Mouse (Mus musculus) neural tube, embryonic 14.5 days (tissue): ENCODE measurements around the gene Olfr68. TPM values are rescaled to one million over a fixed set of nuclear protein-coding genes. Genes with fewer than 3 reads are reported as not detected.
"Not testable (repeated sequence)": the region's sequence is repeated elsewhere in the genome, so short reads cannot be mapped to it uniquely, and the experiment has no call there.

ENCODE experiments used
- ATAC-seq: fragments of 200-750 bp; cut with Nextera tagmentation; 2 replicates; pipeline ENCODE4 v1.8.0; 2017; ENCODE audit warnings: low read depth, mild to moderate bottlenecking, moderate TSS enrichment, moderate library complexity
- H3K27ac ChIP-seq: fragments of 300-500 bp; sonication (generic); 2 replicates; pipeline ENCODE4 v1.5.1; 2014; ENCODE audit warnings: low read depth, mild to moderate bottlenecking, control low read depth, low read length, moderate library complexity, mixed read lengths
- H3K27me3 ChIP-seq: fragments of 300-500 bp; sonication (generic); 2 replicates; pipeline ENCODE4 v1.6.1; 2014; ENCODE audit warnings: low read length; ENCODE audit not compliant: control insufficient read depth, insufficient read depth
- H3K36me3 ChIP-seq: fragments of 300-500 bp; sonication (generic); 2 replicates; pipeline ENCODE4 v1.6.1; 2014; ENCODE audit warnings: low read length, mixed read lengths; ENCODE audit not compliant: control insufficient read depth, insufficient read depth
- H3K4me1 ChIP-seq: fragments of 300-500 bp; sonication (generic); 2 replicates; pipeline ENCODE4 v1.6.1; 2014; ENCODE audit warnings: low read length; ENCODE audit not compliant: control insufficient read depth, insufficient read depth
- H3K4me2 ChIP-seq: fragments of 300-500 bp; sonication (generic); 2 replicates; pipeline ENCODE4 v1.6.1; 2014; ENCODE audit warnings: mild to moderate bottlenecking, low read depth, low read length, control low read depth
- H3K4me3 ChIP-seq: fragments of 300-500 bp; sonication (generic); 2 replicates; pipeline ENCODE4 v1.5.1; 2014; ENCODE audit warnings: low read depth, low read length, control low read depth, mixed read lengths
- H3K9ac ChIP-seq: fragments of 300-500 bp; sonication (generic); replicated peaks from 2 replicates; pipeline ENCODE4 v1.6.1; 2014; ENCODE audit warnings: low read depth, mild to moderate bottlenecking, control low read depth, low read length, mixed read lengths
- H3K9me3 ChIP-seq: fragments of 300-500 bp; sonication (generic); 2 replicates; pipeline ENCODE4 v1.6.1; 2016; ENCODE audit warnings: low read length; ENCODE audit not compliant: control insufficient read depth
- WGBS: fragments of 180-500 bp; shearing (Covaris S2); extraction: QIAGEN DNeasy Blood & Tissue Kit; methylation state at CpG from one replicate; pipeline ENCODE4 v1.1.7; 2014; 5-methylcytosine and 5-hydroxymethylcytosine counted together
- polyA plus RNA-seq: library from polyadenylated mRNA; unstranded; fragments of >200 nt; fragmentation: Nextera tagmentation; extraction: Ambion mirVana; gene quantifications from 2 replicates; pipeline ENCODE4 v1.2.1, GENCODE M21; 2014

Olfr68 gene
- polyA plus RNA-seq, 1 experiment from 2014 or later, result not detected

DNA sequence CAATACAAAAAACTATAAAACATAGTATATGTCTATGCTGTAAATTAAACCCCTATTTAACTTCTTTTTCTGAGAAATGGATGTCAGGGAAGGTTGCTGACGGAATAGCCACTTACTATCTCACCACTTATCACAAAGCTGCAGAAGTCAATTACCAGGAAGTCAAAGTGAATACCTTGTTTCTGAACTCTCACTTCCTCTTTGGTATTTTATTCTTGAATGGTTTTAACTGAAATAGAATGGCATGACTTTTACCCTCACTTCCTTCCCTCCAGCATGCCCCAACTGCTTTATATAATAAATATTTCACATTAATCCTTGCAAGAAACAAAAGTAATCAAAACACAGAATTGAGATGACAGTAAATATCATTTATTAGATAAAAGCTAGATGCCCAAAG is 32.7 kb upstream of the Olfr68 start:
- Histone ChIP-seq H3K9me3 (no peaks in the 10 kb centered on the region), H3K27me3 (no peaks in the 10 kb centered on the region), H3K27ac (no peak overlapping the region), H3K4me3 (no peak overlapping the region), H3K4me1 (no peaks in the 10 kb centered on the region), H3K36me3 (no peaks in the 10 kb centered on the region), H3K9ac (no peak overlapping the region), H3K4me2 (no peak overlapping the region)
- WGBS, result 68% methylated on average over 1 of the region's 1 CpGs
- no peak for ATAC-seq

DNA sequence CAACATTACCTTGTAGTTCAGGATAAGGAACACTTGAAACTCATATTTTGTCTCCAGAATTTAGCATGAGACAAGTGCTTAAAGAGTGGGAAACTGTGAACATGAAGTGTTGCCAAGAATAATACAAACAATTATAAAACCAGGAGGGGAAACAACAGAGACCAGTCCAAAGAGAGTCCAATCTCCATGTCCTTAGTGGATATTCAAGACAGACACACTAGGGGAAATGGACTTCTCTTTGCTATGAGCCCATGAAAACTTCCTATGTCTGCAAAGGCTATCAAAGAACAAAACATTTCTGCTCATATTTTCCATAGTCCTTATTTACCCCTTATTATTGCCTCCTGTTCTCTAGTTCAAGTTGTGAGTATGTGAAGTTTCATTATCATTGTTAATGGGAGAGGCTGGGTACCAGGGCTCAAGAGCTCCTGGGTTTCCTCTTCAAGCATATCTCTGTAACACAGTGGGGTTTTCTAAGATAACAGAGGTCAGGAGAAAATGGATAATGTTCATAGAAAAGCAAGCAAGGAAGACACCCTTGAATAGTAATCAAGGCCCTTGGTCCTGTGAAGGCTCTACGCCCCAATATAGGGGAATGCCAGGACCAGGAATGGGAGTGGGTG is 31.8 kb upstream of the Olfr68 start:
- ATAC-seq, result no peak
- WGBS, result 100% methylated on average over 1 of the region's 1 CpGs
- no peaks in the 10 kb centered on the region for H3K4me1 ChIP-seq
- no peaks in the 10 kb centered on the region for H3K9me3 ChIP-seq
- H3K27ac ChIP-seq, result no peak overlapping the region
- no peaks in the 10 kb centered on the region for H3K27me3 ChIP-seq
- no peak overlapping the region for H3K4me3 ChIP-seq
- no peaks in the 10 kb centered on the region for H3K36me3 ChIP-seq
- H3K9ac ChIP-seq, result no peak overlapping the region
- no peak overlapping the region for H3K4me2 ChIP-seq

DNA sequence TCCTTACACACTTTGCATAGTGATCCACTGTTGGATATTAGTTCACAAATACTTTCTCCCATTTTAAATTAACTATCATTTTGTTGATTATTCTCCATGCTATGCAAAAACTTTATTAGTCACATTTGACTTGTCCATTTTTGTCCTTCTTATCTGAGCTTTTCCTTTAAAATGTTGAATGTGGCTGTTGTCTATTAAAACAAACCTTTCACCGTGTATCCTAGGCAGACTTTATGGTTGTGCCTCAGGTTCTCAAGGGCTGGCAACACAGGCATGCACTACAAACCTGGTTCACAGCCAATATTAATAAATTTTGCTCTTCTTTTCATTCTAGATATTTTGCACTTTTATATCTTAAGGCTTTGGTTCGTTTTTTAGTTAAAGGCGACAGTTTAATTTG is 31.2 kb upstream of the Olfr68 start:
- Histone ChIP-seq H3K4me2 (no peak overlapping the region), H3K27ac (no peak overlapping the region), H3K36me3 (no peaks in the 10 kb centered on the region), H3K9ac (no peak overlapping the region), H3K9me3 (no peaks in the 10 kb centered on the region), H3K4me1 (no peaks in the 10 kb centered on the region), H3K27me3 (no peaks in the 10 kb centered on the region), H3K4me3 (no peak overlapping the region)
- WGBS, result 80% methylated on average over 3 of the region's 3 CpGs
- ATAC-seq, result no peak

DNA sequence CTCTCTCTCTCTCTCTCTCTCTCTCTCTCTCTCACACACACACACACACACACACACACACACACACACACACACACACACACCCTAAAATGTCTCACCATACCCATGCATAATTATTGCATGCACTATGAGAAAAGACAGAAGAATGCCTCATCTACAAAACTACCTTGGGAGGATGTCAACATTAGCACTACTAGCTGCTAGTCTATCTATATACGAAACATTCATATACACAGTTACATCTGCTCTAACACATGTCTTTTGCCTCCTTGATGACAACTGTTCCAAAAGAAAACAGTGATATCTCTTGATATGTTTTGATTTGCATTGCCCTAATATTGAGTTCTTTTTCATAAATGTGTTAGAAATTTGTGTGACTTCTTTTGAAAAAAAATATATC is 30.8 kb upstream of the Olfr68 start:
- no peak overlapping the region for H3K9ac ChIP-seq
- WGBS, result 86% methylated on average over 1 of the region's 1 CpGs
- no peak overlapping the region for H3K4me2 ChIP-seq
- no peak for ATAC-seq
- no peaks in the 10 kb centered on the region for H3K36me3 ChIP-seq
- no peaks in the 10 kb centered on the region for H3K27me3 ChIP-seq
- H3K4me1 ChIP-seq, result no peaks in the 10 kb centered on the region
- H3K4me3 ChIP-seq, result no peak overlapping the region
- no peaks in the 10 kb centered on the region for H3K9me3 ChIP-seq
- H3K27ac ChIP-seq, result no peak overlapping the region

DNA sequence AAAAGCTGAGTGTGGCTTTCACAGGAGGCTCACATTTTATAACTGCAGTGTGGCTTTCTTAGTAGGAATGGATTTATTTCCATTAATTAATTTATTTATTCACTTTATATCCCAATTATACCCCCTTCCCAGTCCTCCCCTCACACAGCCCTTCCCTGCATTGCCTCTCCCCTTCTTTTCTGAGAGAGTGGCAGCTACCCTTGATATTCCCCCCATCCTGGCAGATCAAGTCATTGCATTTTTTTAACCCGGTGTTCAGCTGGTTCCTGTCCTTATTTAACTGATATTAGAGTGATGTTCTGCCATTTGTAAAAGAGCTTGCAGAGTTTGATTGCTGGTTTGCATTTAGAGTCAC is 30.3 kb upstream of the Olfr68 start:
- Histone ChIP-seq H3K9ac (no peak overlapping the region), H3K4me3 (no peak overlapping the region), H3K27ac (no peak overlapping the region), H3K36me3 (no peaks in the 10 kb centered on the region), H3K4me1 (no peaks in the 10 kb centered on the region), H3K9me3 (no peaks in the 10 kb centered on the region), H3K27me3 (no peaks in the 10 kb centered on the region), H3K4me2 (no peak overlapping the region)
- no peak for ATAC-seq
- WGBS, result 90% methylated on average over 1 of the region's 1 CpGs

DNA sequence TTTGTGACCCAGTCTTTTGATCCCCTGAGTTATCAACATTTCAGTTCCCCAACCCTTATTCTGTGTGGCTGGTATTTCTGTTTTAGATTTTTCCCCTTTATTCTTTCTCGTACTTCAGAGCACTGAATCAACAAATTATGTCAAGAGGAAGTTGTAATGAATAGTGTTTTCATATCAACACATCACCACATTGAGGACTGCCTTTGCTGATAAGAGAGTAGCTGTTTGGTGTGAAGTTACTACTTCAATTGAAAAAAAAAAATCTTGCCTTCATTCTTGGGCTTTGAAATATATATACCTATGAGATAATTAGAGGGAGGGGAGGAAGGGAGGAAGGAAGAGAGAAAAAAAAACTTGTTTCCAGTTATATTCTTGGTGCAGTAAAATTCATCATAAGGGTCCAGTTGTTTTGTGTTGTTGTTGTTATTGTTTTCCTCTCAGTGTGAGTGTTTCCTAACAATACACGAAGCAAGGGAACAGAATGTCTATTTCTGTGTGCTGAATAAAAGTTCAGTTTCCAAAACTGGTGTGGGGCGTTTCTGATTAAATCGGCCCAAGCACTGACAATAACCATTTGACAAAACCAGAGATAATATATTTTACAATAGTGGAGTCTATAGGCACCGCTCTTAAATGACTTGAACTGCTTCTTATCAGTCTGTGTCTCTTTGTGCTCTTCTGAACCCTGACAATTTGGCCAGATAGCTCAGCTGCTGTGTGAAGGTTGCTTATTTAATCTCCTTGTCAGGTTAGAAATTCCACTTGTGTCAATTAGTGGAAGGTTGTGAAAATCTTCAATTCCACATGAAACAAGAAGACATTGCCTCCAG is 29.7 kb upstream of the Olfr68 start:
- no peaks in the 10 kb centered on the region for H3K36me3 ChIP-seq
- H3K27ac ChIP-seq, result no peak overlapping the region
- no peak for ATAC-seq
- H3K27me3 ChIP-seq, result no peaks in the 10 kb centered on the region
- no peaks in the 10 kb centered on the region for H3K9me3 ChIP-seq
- no peaks in the 10 kb centered on the region for H3K4me1 ChIP-seq
- H3K9ac ChIP-seq, result no peak overlapping the region
- no peak overlapping the region for H3K4me2 ChIP-seq
- H3K4me3 ChIP-seq, result no peak overlapping the region
- WGBS, result 76% methylated on average over 5 of the region's 5 CpGs

DNA sequence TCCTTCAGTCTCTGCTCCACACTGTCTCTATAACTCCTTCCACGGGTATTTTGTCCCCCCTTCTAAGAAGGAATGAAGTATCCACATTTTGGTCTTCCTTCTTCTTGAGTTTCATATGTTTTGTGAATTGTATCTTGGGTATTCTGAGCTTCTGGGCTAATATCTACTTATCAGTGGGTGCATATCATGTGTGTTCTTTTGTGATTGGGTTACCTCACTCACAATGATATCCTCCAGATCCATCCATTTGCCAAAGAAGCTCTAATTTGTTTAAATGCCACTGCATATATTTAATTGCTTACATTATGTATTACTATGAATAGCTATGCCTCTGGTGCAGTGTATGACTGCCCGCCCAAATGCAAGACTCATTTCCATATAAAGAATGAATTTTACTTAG is 28.6 kb upstream of the Olfr68 start:
- not testable (repeated sequence) for H3K4me2 ChIP-seq, H3K4me3 ChIP-seq, H3K4me1 ChIP-seq, H3K27me3 ChIP-seq, H3K9me3 ChIP-seq, H3K9ac ChIP-seq, H3K36me3 ChIP-seq, H3K27ac ChIP-seq, ATAC-seq
- WGBS, result 74% methylated on average over 2 of the region's 2 CpGs

DNA sequence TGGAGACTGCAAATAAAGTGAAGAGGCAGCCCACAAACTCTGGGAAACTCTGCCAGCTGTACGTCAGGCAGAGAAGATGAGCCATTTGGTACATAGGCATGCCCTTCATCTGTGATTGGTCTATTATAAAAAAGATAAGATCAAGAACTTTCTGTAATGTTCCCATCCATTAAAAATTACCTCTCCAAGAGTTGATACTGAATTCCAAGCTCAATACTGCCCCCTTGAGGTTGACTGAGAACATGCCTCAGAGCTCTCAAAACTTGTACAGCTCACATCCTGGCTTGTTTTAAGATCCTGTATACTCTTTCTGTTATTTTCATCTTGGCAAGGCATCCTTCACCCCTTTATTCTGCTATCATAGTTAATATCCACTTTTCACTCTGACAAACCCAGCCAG is 27.4 kb upstream of the Olfr68 start:
- 71% methylated on average over 1 of the region's 1 CpGs for WGBS
- Histone ChIP-seq H3K4me3 (no peak overlapping the region), H3K4me2 (no peak overlapping the region), H3K4me1 (no peaks in the 10 kb centered on the region), H3K27ac (no peak overlapping the region), H3K9me3 (no peaks in the 10 kb centered on the region), H3K9ac (no peak overlapping the region), H3K36me3 (no peaks in the 10 kb centered on the region), H3K27me3 (no peaks in the 10 kb centered on the region)
- no peak for ATAC-seq

DNA sequence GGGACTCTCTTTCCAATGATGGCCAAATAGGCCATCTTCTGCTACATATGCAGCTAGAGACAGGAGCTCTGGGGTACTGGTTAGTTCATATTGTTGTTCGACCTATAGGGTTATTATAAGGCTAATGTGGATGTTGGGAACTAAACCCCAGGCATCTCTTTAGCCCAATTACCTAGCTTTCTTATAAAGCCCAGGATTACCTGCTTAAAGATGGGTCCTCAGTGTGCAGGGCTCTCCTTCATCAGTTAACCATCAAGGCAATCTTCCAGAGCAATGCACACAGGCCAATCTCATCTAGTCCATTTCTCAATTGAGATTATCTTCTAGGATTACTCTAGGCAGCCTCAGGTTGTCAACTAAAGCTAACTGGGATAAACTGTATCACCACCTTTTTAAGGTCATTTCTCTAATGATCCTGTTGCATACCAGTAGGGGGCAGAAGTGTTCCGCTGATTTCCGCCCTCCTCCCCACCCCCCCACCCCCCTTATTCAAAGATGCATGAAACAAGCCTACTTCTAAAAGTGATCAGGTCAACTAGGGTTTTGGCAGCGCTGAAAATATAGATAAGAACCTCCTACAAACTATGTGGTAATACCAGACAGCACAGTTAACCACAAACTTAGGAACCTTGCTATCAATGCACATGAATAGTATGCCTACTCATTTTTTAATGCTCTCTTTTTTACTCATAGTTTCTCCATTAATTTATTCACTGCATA is 13.3 kb upstream of the Olfr68 start:
- no peak for ATAC-seq
- 31% methylated on average over 4 of the region's 4 CpGs for WGBS
- H3K27ac ChIP-seq, result no peak overlapping the region

More for the DNA sequence above, 13.3 kb upstream of the Olfr68 start:
- H3K9ac ChIP-seq, result no peak overlapping the region
- no peaks in the 10 kb centered on the region for H3K36me3 ChIP-seq
- no peak overlapping the region for H3K4me3 ChIP-seq
- no peaks in the 10 kb centered on the region for H3K27me3 ChIP-seq
- no peak overlapping the region for H3K4me2 ChIP-seq
- no peaks in the 10 kb centered on the region for H3K9me3 ChIP-seq
- H3K4me1 ChIP-seq, result no peaks in the 10 kb centered on the region
